Mouse (Mus musculus) liver, adult 2 months (tissue): ENCODE measurements around the gene Fam78a. TPM values are rescaled to one million over a fixed set of nuclear protein-coding genes. Genes with fewer than 3 reads are reported as not detected.

Source experiments
- DNase-seq: peaks from one replicate; pipeline ENCODE4 v3.0.0-alpha.2; 2011; ENCODE audit warnings: low read depth, low spot score; ENCODE audit errors: extremely low read depth
- H3K27ac ChIP-seq: fragments of 200-500 bp; replicated peaks from 2 replicates; pipeline ENCODE4 v1.5.1; 2012; ENCODE audit warnings: low read depth, mild to moderate bottlenecking, control low read depth, inconsistent platforms, low read length; ENCODE audit not compliant: insufficient read depth
- H3K27me3 ChIP-seq: fragments of 200-500 bp; 2 replicates; pipeline ENCODE4 v1.6.1; 2012; ENCODE audit warnings: mild to moderate bottlenecking, moderate library complexity, low read length, inconsistent platforms; ENCODE audit not compliant: control insufficient read depth, insufficient read depth
- H3K36me3 ChIP-seq: fragments of 200-500 bp; 2 replicates; pipeline ENCODE4 v1.6.1; 2012; ENCODE audit warnings: low read length, inconsistent platforms; ENCODE audit not compliant: control insufficient read depth, insufficient read depth
- H3K4me1 ChIP-seq: fragments of 200-500 bp; 2 replicates; pipeline ENCODE4 v1.6.1; 2011; ENCODE audit warnings: low read length; ENCODE audit not compliant: control insufficient read depth, insufficient read depth
- H3K4me3 ChIP-seq: fragments of 200-500 bp; 2 replicates; pipeline ENCODE4 v1.5.1; 2011; ENCODE audit warnings: low read depth, mild to moderate bottlenecking, control low read depth, low read length, moderate library complexity; ENCODE audit not compliant: insufficient read depth
- H3K79me2 ChIP-seq: fragments of 200-500 bp; 2 replicates; pipeline ENCODE4 v1.6.1; 2012; ENCODE audit warnings: inconsistent platforms, mild to moderate bottlenecking, low read length, moderate library complexity; ENCODE audit not compliant: control insufficient read depth, insufficient read depth
- H3K9ac ChIP-seq: fragments of 200-500 bp; 2 replicates; pipeline ENCODE4 v1.6.1; 2012; ENCODE audit warnings: low read depth, mild to moderate bottlenecking, control low read depth, inconsistent platforms, low read length
- CTCF ChIP-seq: fragments of 200-500 bp; IDR thresholded peaks from 2 replicates; pipeline ENCODE4 v1.5.1; 2011; ENCODE audit warnings: low read depth, low read length, control low read depth
- POLR2A ChIP-seq: fragments of 200-500 bp; IDR thresholded peaks from 2 replicates; pipeline ENCODE4 v1.6.1; 2011; ENCODE audit warnings: low read length, control low read depth; ENCODE audit not compliant: insufficient read depth; ENCODE audit errors: extremely low read depth
- WGBS: fragments of 180-500 bp; shearing (Covaris S2); methylation state at CpG from one replicate; pipeline ENCODE4 v1.1.7; 2018; 5-methylcytosine and 5-hydroxymethylcytosine counted together
- polyA plus RNA-seq: library from polyadenylated mRNA; depleted of rRNA; stranded (reverse); fragments of >200 nt; gene quantifications from 2 replicates; pipeline ENCODE4 v1.2.3, GENCODE M21; 2012
- total RNA-seq: library from RNA; depleted of rRNA; stranded (reverse); fragments of >200 nt; gene quantifications from 2 replicates; pipeline ENCODE4 v1.2.3, GENCODE M21; 2014

The Fam78a gene
- total and polyA plus RNA-seq, 2 experiments = 0.37 to 0.87 TPM

- WGBS = 95% methylated on average over 10 of the region's 10 CpGs
- Histone ChIP-seq H3K79me2 (no peaks in the 10 kb centered on the region), H3K4me3 (no peak overlapping the region), H3K4me1 (peaks cover 18% of the 10 kb centered on the region), H3K27ac (no peak overlapping the region), H3K9ac (no peak overlapping the region), H3K27me3 (no peaks in the 10 kb centered on the region), H3K36me3 (no peaks in the 10 kb centered on the region)
- DNase-seq = no peak
- TF ChIP-seq CTCF (no peak), POLR2A (no peak)
These were observed 13.9 kb downstream of the Fam78a start for GRCm38 (mm10) chr2:32070747-32071146.

DNA sequence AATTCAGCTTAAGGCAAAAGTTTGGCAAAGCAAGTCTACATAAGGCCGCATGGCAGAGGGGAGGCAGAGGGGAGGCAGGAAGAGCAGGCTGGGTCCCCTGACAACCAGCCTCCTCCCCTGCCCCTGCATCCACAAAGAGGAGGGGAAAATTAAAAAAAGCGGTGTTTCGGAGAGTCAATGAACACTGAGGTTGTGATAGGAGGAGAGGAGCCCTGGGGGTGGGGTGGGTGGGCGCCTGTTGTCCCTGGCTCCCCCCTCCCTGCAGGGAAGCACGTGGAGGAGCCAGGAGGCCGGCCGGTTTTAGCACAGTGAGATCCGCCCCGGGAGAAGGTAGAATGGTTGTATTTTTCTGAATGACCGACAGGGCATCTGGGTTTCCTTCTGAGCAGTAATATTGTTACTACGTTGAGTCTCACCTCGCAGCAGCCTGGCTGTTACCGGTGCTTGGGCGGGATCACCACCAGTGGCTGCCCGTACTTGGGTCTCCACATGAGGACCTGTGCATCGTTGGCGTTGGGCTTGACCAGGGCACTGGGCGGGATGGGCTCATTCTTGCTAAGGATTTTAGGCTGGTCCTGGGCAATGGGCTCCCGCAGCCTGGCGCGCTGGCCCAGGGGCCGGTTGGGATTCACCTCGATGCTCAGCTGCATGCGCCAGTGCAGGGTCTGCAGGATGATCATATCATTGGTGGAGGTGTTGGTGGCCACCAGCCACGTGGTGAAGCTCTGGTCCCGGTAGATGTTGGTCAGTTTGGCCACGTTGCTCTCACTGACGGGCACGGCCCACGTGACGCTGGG, 15.6 kb downstream of the Fam78a start:
- no peaks in the 10 kb centered on the region for H3K36me3 ChIP-seq
- DNase-seq = no peak
- no peaks in the 10 kb centered on the region for H3K79me2 ChIP-seq
- no peak overlapping the region for H3K27ac ChIP-seq
- H3K27me3 ChIP-seq = no peaks in the 10 kb centered on the region
- 74% methylated on average over 31 of the region's 31 CpGs for WGBS
- no peak overlapping the region for H3K4me3 ChIP-seq
- no peak overlapping the region for H3K9ac ChIP-seq
- H3K4me1 ChIP-seq = peaks cover 7% of the 10 kb centered on the region
- TF ChIP-seq CTCF (no peak), POLR2A (no peak)

DNA sequence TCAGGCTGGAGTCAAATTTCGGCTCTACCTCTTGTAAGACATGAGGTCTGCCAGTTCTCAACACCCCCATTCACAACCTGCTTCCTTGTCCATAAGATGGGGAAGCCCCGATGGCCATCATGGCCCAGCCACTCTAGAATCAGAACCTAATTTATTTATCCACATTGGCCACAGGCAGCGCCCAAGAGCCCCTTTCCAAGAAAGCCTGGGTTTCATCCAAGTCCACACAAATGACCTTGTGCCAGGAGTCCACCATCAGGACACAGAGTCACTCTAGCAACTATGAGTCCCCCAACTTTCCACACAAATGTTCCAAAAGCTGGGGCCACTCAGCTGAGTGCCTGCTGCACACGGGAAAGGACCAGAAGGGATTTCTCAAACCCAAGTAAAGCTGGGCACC, 18.7 kb downstream of the Fam78a start:
- no peak overlapping the region for H3K4me3 ChIP-seq
- H3K79me2 ChIP-seq = no peaks in the 10 kb centered on the region
- H3K27ac ChIP-seq = no peak overlapping the region
- H3K36me3 ChIP-seq = no peaks in the 10 kb centered on the region
- no peaks in the 10 kb centered on the region for H3K4me1 ChIP-seq
- peak; percentile 9; the same call in 1 of the 2 replicates for TF ChIP-seq CTCF
- TF ChIP-seq POLR2A = no peak
- H3K9ac ChIP-seq = no peak overlapping the region
- peak; percentile 58 for DNase-seq
- no peaks in the 10 kb centered on the region for H3K27me3 ChIP-seq
- 74% methylated on average over 4 of the region's 4 CpGs for WGBS

DNA sequence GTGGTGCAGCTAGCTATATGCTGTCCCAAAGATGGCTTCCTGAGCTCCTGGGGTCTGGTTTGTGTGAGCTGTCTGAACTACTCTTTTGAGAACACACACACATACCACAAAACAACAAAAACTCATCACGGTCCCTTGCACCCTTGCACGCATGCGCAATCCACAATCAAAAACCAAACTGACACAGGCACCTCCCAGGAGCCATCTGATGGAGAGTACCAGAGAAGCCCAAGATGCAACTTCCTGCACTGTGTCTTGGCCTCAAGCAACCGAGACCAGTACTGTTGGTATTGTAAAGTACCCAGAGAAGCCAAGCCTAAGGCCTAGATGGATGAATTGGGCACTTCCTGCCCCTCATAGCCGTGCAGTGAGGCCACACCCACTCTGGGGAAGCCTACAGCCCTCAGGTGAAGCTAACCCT, 19.3 kb downstream of the Fam78a start:
- no peak overlapping the region for H3K4me3 ChIP-seq
- no peaks in the 10 kb centered on the region for H3K27me3 ChIP-seq
- no peak overlapping the region for H3K27ac ChIP-seq
- WGBS = 90% methylated on average over 5 of the region's 5 CpGs
- H3K4me1 ChIP-seq = no peaks in the 10 kb centered on the region
- no peak for DNase-seq
- H3K79me2 ChIP-seq = no peaks in the 10 kb centered on the region
- no peaks in the 10 kb centered on the region for H3K36me3 ChIP-seq
- TF ChIP-seq POLR2A = no peak
- TF ChIP-seq CTCF = no peak
- no peak overlapping the region for H3K9ac ChIP-seq

DNA sequence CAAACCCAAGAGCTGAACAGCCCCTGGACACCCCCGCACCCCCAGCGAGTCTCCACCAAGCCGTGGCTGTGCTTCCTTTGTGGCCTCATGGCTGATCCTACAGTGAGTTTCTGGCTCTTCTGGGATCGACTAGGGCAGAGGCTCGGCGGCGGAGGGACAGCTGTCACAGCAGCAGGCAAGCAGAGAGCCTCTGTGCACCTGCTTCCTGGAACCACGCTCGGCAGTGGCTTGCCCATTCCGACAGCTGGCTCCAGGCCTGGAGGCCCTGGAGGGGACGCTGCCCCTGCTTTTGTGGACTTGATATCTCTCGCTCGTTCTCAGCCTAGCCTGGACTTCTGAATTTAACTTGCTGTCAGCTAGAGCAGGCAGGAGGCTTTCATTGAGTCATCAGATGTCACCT, 19.7 kb downstream of the Fam78a start:
- no peak overlapping the region for H3K9ac ChIP-seq
- no peak for TF ChIP-seq POLR2A
- no peak for TF ChIP-seq CTCF
- H3K27ac ChIP-seq = no peak overlapping the region
- no peak for DNase-seq
- H3K79me2 ChIP-seq = no peaks in the 10 kb centered on the region
- H3K4me3 ChIP-seq = no peak overlapping the region
- WGBS = 86% methylated on average over 13 of the region's 13 CpGs
- H3K27me3 ChIP-seq = no peaks in the 10 kb centered on the region
- no peaks in the 10 kb centered on the region for H3K4me1 ChIP-seq
- H3K36me3 ChIP-seq = no peaks in the 10 kb centered on the region

DNA sequence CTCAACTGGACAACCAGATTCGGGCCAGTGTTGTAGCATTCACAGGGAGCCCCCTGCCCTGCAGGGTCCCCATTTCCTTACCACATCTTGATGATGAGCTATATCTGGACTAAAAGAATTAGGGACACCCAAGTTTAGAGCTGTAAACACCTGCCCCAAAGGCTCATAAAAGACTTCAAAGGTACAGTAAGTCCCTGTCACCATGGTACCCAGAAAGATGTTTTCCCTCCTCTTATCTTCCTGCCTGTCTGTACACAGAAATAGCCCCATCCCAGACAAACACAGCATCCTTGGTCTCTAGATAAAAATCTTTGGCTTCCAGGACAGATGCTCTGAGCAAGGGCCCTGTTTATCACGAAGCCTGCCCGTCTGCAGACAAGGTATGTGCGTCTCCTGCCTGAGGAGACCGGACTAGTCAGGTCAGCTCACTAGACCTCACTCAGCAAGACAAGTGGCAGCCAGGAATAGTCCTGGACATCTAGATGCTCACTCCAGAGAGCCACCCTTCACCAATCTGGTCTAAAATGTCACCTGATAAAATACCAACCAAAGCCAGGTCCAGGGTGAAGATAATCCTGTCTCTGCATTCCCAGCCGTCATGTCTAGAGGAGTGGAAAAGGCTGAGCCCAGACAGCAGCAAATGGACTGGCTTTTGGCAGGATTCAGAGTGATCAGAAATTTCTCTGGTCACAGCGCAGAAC, 21.1 kb downstream of the Fam78a start:
- no peak for TF ChIP-seq POLR2A
- TF ChIP-seq CTCF = no peak
- no peaks in the 10 kb centered on the region for H3K27me3 ChIP-seq
- H3K36me3 ChIP-seq = no peaks in the 10 kb centered on the region
- WGBS = 88% methylated on average over 7 of the region's 7 CpGs
- H3K4me3 ChIP-seq = no peak overlapping the region
- no peak for DNase-seq
- H3K79me2 ChIP-seq = no peaks in the 10 kb centered on the region
- no peak overlapping the region for H3K9ac ChIP-seq
- H3K4me1 ChIP-seq = no peaks in the 10 kb centered on the region
- H3K27ac ChIP-seq = no peak overlapping the region
